Mouse (Mus musculus) heart, postnatal 14 days (tissue): ENCODE measurements around the gene Stxbp3. TPM values are rescaled to one million over a fixed set of nuclear protein-coding genes. Genes with fewer than 3 reads are reported as not detected.
A peak's percentile ranks its signal among the peaks of the same experiment; 100 is the strongest.
"Not testable (repeated sequence)": the region's sequence is repeated elsewhere in the genome, so short reads cannot be mapped to it uniquely, and the experiment has no call there.

Source experiments
- DNase-seq, 2 experiments: peaks; one replicate each; pipeline ENCODE4 v3.0.0; 2021 to 2022
- intact Hi-C: fragments of 180-260 bp; cut with DNase I; formaldehyde crosslinking; loops from one replicate; pipeline ENCODE4 v1.15.1; 2025
- total RNA-seq, 2 experiments: library from RNA; stranded (reverse); gene quantifications; 2 replicates each; pipeline ENCODE4 v1.2.3; 2021

The Stxbp3 gene
- total RNA-seq, 2 experiments from 2014 or later, result 25.9 to 31.3 TPM

GRCm38 (mm10) chr3:108858231-108858770, 18.0 kb upstream of the Stxbp3 start:
- intact Hi-C loops, result no loop called here

GRCm38 (mm10) chr3:108857714-108858113, 17.4 kb upstream of the Stxbp3 start:
- intact Hi-C loops, result no loop called here
- DNase-seq, result no peak

More at GRCm38 (mm10) chr3:108858231-108858770, 18.0 kb upstream of the Stxbp3 start:
- peak; percentile 42 to 56 for DNase-seq

- intact Hi-C loops, result no loop called here
- no peak for DNase-seq
Observed at GRCm38 (mm10) chr3:108857124-108857470, 16.8 kb upstream of the Stxbp3 start.

- DNase-seq, result no peak
- intact Hi-C loops, result no loop called here
Observed at GRCm38 (mm10) chr3:108856386-108857123, 16.2 kb upstream of the Stxbp3 start.

GRCm38 (mm10) chr3:108855864-108856263, 15.5 kb upstream of the Stxbp3 start:
- peak; percentile 67 to 70 for DNase-seq
- intact Hi-C loops, result no loop called here

GRCm38 (mm10) chr3:108855371-108855770, 15.0 kb upstream of the Stxbp3 start:
- peak; percentile 47 to 51 for DNase-seq
- intact Hi-C loops, result no loop called here

GRCm38 (mm10) chr3:108853266-108853665, 12.9 kb upstream of the Stxbp3 start:
- intact Hi-C loops, result no loop called here
- DNase-seq, result no peak

- DNase-seq, result no peak
- intact Hi-C loops, result no loop called here
Observed at GRCm38 (mm10) chr3:108851996-108852697, 11.8 kb upstream of the Stxbp3 start.

GRCm38 (mm10) chr3:108851554-108851953, 11.2 kb upstream of the Stxbp3 start:
- intact Hi-C loops, result no loop called here
- no peak for DNase-seq

- no peak for DNase-seq
- intact Hi-C loops, result no loop called here
Observed at GRCm38 (mm10) chr3:108851075-108851474, 10.7 kb upstream of the Stxbp3 start.

GRCm38 (mm10) chr3:108850506-108850905, 10.2 kb upstream of the Stxbp3 start:
- intact Hi-C loops, result no loop called here
- peak in 1 of 2 experiments; percentile 35 for DNase-seq

GRCm38 (mm10) chr3:108846616-108847015, 6.3 kb upstream of the Stxbp3 start:
- no peak for DNase-seq
- intact Hi-C loops, result loop anchor here (10.0 kb wide), 1 partner anchor 218 kb away; no protein-coding TSS in a partner anchor

- no peak for DNase-seq
- intact Hi-C loops, result loop anchor here (5.0 to 10.0 kb wide), 3 partner anchors 68 to 220 kb away; partner anchors contain the start of genes Gpsm2 and Prpf38b
Observed at GRCm38 (mm10) chr3:108844521-108844920, 4.2 kb upstream of the Stxbp3 start.

- intact Hi-C loops, result loop anchor here (5.0 to 10.0 kb wide), 3 partner anchors 68 to 221 kb away; partner anchors contain the start of genes Gpsm2 and Prpf38b
- no peak for DNase-seq
Observed at GRCm38 (mm10) chr3:108844026-108844425, 3.7 kb upstream of the Stxbp3 start.

- intact Hi-C loops, result loop anchor here (5.0 to 10.0 kb wide), 3 partner anchors 72 to 224 kb away; partner anchors contain the start of genes Gpsm2 and Prpf38b
- DNase-seq, result no peak
Observed at GRCm38 (mm10) chr3:108840716-108841054, 359 bp upstream of the Stxbp3 start.

- DNase-seq, result no peak
- intact Hi-C loops, result loop anchor here (2.0 kb wide), 1 partner anchor 69 kb away; no protein-coding TSS in a partner anchor
Observed at GRCm38 (mm10) chr3:108839647-108839999, 703 bp downstream of the Stxbp3 start.

- no peak for DNase-seq
- intact Hi-C loops, result loop anchor here (2.0 kb wide), 1 partner anchor 68 kb away; no protein-coding TSS in a partner anchor
Observed at GRCm38 (mm10) chr3:108838980-108839379, 1.3 kb downstream of the Stxbp3 start.

- intact Hi-C loops, result no loop called here
Observed at GRCm38 (mm10) chr3:108836931-108837330, 3.4 kb downstream of the Stxbp3 start.

GRCm38 (mm10) chr3:108833717-108834116, 6.6 kb downstream of the Stxbp3 start:
- DNase-seq, intact Hi-C loops: not testable (repeated sequence)

More at GRCm38 (mm10) chr3:108836931-108837330, 3.4 kb downstream of the Stxbp3 start:
- no peak for DNase-seq

GRCm38 (mm10) chr3:108831750-108832149, 8.6 kb downstream of the Stxbp3 start:
- DNase-seq, result no peak
- intact Hi-C loops, result no loop called here

GRCm38 (mm10) chr3:108830493-108830892, 9.8 kb downstream of the Stxbp3 start:
- intact Hi-C loops, result no loop called here

More at GRCm38 (mm10) chr3:108830493-108830892, 9.8 kb downstream of the Stxbp3 start:
- DNase-seq, result peak; percentile 13 to 21
